Mouse (Mus musculus) urinary bladder, postnatal 10 days (tissue): Measurements from ENCODE around the gene Foxo3.

Experiments
- DNase-seq: peaks from one replicate; pipeline ENCODE4 v3.0.0; 2022; ENCODE audit warnings: low spot score

Gene Foxo3

DNA sequence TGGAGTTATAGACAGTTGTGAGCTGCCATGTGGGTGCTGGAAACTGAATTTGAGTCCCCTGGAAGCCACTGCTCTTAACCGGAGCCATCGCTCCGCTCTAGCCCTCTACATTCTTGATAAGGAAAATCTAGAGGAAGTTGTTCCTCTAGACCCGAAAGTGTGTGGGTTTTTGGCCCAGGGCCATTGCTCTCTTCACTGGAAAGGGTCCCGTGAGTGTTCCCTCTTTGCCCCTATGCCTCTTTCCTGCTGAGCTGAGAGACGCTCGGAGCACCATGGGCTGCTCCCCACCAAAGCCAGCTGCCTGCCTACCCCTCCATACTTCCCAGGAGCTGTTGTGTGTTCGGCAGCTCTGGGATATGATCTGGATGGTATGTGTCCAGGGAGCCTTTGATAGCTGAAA, 96.2 kb downstream of the Foxo3 start:
- DNase-seq: no peak

- no peak for DNase-seq
Observed at GRCm38 (mm10) chr10:42178751-42179150, 97.8 kb downstream of the Foxo3 start.

DNA sequence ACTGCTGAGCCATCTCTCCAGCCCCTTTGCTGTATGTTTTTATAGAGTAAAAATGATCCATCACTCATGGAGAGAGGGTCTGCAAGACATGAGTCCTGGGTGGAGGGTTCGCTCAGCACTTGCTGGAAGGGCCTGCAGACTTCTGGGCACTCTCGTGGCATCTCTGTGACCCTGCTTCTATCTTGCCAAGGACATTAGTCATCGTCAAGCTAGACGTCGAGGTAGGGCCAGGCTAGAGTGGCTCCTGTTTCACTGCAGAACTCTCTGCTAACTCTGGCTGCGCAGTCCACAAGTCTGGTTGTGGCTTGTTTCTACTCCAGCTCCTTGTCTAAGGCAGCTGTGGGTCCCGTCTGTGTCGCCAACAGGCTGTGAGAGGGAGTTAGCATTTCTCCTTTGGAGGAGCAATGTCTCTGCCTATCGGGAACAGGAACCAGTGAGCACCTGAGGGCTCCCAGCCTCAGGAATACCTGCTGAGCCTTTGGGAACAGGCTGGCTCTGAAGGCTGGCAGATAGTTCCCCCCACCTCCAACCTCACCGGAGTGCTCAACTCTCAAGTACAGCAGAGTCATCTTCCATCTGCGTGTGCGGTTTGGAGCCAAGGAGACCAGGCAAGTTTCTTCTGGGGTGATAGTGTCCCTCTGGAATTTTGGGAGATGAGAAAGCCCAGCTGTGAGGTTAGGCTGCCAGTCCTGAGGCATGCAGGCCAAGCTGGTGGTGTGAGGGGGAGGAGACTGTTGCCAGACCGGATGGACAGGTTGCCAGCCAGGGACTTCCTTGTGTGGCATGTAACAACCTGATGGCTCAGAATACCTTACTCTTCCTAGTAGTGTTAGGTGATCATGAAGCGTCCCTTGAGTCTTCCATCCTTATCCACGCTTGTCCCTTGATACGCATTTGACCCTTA, 98.5 kb downstream of the Foxo3 start:
- no peak for DNase-seq

GRCm38 (mm10) chr10:42174283-42174682, 102.3 kb downstream of the Foxo3 start:
- DNase-seq: no peak

DNA sequence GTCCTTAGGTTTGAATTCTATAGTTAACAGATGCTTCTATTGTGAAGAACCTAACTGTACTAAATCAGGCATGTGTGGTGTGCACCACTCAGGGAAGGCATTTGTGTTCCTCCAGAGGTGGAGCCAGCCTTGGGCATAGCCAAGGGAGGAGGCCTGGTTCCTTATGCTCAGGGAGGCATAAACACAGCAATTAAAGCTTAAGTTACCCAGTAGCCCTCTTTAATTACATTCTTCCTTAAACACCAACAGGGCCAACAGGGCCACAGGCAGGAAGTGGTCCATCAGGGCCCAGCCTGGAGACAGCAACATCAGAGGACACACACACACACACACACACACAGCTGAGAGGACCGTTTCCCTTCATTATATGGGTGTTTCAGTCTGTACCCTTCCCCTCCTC, 102.7 kb downstream of the Foxo3 start:
- DNase-seq: no peak

- no peak for DNase-seq
Observed at GRCm38 (mm10) chr10:42170889-42171347, 105.6 kb downstream of the Foxo3 start.

GRCm38 (mm10) chr10:42170201-42170600, 106.4 kb downstream of the Foxo3 start:
- no peak for DNase-seq

DNA sequence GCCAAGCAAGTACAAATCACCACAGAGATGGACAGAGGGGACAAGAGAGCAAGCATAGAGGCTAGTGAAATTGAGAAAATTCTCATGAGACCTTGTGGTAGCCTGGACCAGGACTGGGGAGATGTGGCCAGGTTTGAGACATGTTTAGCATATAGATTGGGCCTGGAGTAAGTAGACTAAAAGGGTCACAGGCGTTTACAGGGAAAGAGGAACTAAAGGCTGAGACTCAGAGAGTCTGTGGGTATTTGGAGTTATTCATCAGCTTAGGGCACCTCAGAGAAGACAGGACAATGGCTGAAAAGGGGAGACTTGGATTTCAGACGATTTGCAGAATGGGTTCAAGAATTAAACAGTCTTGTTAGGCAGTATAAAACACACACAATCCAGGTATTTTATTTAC, 121.8 kb downstream of the Foxo3 start:
- DNase-seq: no peak

GRCm38 (mm10) chr10:42152426-42153205, 123.9 kb downstream of the Foxo3 start:
- no peak for DNase-seq

DNA sequence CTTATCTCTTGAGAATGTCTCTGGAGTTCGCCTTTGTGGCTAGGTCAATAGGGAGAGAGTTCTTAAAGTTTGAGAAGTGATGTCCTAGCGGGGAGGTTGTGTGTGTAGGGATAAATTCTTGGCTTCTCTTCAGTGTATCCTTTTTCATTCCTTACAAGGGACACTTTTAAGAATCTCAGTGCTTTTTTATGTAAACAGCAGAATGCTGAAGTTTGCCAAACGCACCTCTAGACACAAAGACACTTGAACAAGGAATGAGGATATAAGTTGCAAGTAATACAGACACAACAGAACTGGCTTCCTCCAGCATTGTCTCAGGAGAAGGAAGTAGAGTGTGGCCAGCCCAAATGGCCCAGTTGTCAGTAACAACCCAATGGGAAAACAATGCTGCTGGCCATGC, 126.8 kb downstream of the Foxo3 start:
- no peak for DNase-seq

DNA sequence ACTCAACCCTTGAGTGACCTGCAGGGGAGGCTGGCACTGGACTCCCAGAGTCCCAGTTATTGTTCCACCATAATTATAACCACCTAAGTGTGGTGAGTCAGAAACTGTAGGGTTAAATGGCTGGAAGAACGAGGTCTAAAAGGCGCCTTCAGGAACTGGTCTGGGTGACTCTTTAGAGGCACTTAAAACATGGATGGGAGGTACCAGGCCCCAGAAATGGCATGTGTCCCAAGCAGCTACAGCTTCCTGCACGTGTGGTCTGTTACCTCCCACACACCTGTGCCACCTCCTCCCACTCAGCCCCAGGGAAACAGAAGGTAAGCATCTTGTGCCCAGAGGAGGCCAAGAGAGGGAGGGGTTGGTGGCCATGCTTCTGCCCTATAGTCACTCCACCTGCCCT, 128.2 kb downstream of the Foxo3 start:
- DNase-seq: no peak

- DNase-seq: no peak
Observed at GRCm38 (mm10) chr10:42145221-42145620, 131.3 kb downstream of the Foxo3 start.

- DNase-seq: no peak
Observed at GRCm38 (mm10) chr10:42144788-42145187, 131.8 kb downstream of the Foxo3 start.

GRCm38 (mm10) chr10:42144176-42144575, 132.4 kb downstream of the Foxo3 start:
- no peak for DNase-seq

GRCm38 (mm10) chr10:42142791-42143190, 133.8 kb downstream of the Foxo3 start:
- DNase-seq: no peak

GRCm38 (mm10) chr10:42142081-42142480, 134.5 kb downstream of the Foxo3 start:
- DNase-seq: no peak

- DNase-seq: no peak
Observed at GRCm38 (mm10) chr10:42139749-42140148, 136.8 kb downstream of the Foxo3 start.

DNA sequence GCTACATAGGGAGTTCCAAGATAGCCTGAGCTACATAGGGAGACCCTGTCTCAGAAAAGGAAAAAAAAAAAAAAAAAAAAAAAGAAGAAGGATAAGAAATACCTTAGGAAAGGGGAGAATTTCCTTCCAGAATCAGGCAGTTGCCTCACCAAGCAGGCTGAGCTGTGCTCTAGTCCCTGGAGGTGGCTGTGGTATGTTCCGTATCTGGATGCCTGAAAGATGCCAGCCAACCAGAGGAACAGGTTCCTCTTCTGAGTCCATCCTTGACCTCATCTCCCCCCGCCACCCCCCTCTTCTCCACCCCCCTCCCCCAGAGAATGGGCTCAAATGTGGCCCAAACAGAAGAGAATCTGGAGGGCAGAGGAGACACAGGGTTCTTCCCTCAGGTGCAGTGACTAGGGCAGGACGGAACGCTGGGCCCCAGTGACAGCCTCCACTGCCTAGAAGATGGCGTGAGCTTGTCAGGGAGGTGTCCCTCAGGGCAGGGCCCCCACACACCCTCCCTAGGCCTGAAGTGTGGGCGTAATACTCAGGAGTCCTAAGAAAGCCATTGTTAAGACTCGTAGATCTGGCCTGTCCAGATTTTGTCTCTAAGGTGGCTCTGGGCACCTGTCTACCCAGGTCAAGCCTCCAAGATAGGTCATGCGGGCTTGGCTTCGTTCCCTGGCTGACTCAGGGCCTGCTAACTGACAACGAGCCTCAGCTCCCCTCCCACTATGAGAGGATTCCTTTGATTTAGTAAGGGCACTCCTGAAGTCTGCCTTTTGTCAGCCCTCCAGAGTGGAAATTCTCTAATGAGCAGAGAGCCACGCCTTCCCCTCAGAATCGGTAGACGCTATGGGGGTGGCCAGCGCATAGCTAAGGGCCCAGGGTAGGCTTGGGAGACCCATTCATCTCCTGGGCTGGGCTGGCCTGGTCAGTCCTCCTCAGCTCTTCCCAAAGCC, 141.5 kb downstream of the Foxo3 start:
- DNase-seq: peak; percentile 7
